Mouse (Mus musculus) hindbrain, embryonic 16.5 days (tissue): ENCODE data around the gene Rab3ip. TPM values are rescaled to one million over a fixed set of nuclear protein-coding genes. Genes with fewer than 3 reads are reported as not detected.

Experiments
- ATAC-seq: fragments of 200-750 bp; cut with Nextera tagmentation; 2 replicates; pipeline ENCODE4 v1.8.0; 2017; ENCODE audit warnings: moderate TSS enrichment, moderate library complexity
- H3K27ac ChIP-seq: fragments of 300-500 bp; sonication (generic); 2 replicates; pipeline ENCODE4 v1.5.1; 2014; ENCODE audit warnings: low read depth, mild to moderate bottlenecking, control low read depth, low read length, moderate library complexity
- H3K27me3 ChIP-seq: fragments of 300-500 bp; sonication (generic); replicated peaks from 2 replicates; pipeline ENCODE4 v1.6.1; 2014; ENCODE audit warnings: low read length; ENCODE audit not compliant: control insufficient read depth, insufficient read depth
- H3K36me3 ChIP-seq: fragments of 300-500 bp; sonication (generic); 2 replicates; pipeline ENCODE4 v1.6.1; 2014; ENCODE audit warnings: mild to moderate bottlenecking, low read length, moderate library complexity, mixed read lengths; ENCODE audit not compliant: control insufficient read depth, insufficient read depth
- H3K4me1 ChIP-seq: fragments of 300-500 bp; sonication (generic); 2 replicates; pipeline ENCODE4 v1.6.1; 2014; ENCODE audit warnings: low read depth, low read length; ENCODE audit not compliant: control insufficient read depth, insufficient read depth
- H3K4me2 ChIP-seq: fragments of 300-500 bp; sonication (generic); 2 replicates; pipeline ENCODE4 v1.6.1; 2014; ENCODE audit warnings: mild to moderate bottlenecking, low read length, control low read depth, moderate library complexity
- H3K4me3 ChIP-seq: fragments of 300-500 bp; sonication (generic); 2 replicates; pipeline ENCODE4 v1.5.1; 2014; ENCODE audit warnings: mild to moderate bottlenecking, low read length, control low read depth, moderate library complexity
- H3K9ac ChIP-seq: fragments of 300-500 bp; sonication (generic); 2 replicates; pipeline ENCODE4 v1.6.1; 2014; ENCODE audit warnings: low read depth, mild to moderate bottlenecking, control low read depth, low read length, moderate library complexity
- H3K9me3 ChIP-seq: fragments of 300-500 bp; sonication (generic); 2 replicates; pipeline ENCODE4 v1.6.1; 2014; ENCODE audit warnings: mild to moderate bottlenecking, low read length, moderate library complexity; ENCODE audit not compliant: control insufficient read depth
- WGBS: fragments of 180-500 bp; shearing (Covaris S2); extraction: QIAGEN DNeasy Blood & Tissue Kit; methylation state at CpG from one replicate; pipeline ENCODE4 v1.1.7; 2014; 5-methylcytosine and 5-hydroxymethylcytosine counted together
- polyA plus RNA-seq: library from polyadenylated mRNA; unstranded; fragments of >200 nt; fragmentation: Nextera tagmentation; extraction: Ambion mirVana; gene quantifications from 2 replicates; pipeline ENCODE4 v1.2.1, GENCODE M21; 2015

The Rab3ip gene
- polyA plus RNA-seq, 1 experiment from 2014 or later: 46.6 TPM

DNA sequence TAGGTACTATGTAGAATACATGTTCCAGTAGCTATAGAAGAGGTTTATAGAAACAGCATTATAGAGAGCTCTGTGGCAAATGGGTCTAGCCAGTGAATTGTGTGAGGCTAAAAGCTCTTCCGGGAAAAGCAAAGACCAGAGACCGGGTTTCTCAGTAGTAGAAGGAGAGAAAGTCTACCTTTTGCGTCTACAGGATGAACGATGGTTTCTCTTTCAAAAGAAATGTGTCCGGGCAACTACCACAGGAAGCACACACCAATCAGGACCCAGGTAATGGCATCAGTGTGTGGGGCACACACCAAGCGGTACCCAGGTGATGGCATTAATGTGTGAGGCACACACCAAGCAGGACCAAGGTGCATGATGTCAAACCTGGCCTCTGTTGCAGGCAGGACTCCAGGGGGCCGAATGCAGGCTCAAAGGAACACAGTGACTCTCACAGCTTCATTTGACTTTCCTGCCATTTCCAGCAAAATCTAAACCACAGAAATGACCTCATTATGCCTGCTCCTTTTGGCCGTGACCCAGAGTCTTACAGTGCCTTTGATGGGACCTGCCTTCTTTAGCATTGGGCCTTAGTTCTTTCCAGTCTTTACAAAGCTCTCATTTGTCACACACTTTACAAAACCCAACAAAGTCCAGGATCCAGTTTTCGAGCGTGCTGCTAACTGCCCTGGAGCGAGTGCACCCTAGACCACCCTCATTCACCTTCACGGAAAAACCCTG is 55.3 kb downstream of the Rab3ip start:
- Histone ChIP-seq H3K4me1 (no peaks in the 10 kb centered on the region), H3K27me3 (no peaks in the 10 kb centered on the region), H3K4me3 (no peak overlapping the region), H3K4me2 (no peak overlapping the region), H3K9me3 (no peaks in the 10 kb centered on the region), H3K9ac (no peak overlapping the region), H3K36me3 (no peaks in the 10 kb centered on the region), H3K27ac (no peak overlapping the region)
- WGBS: 84% methylated on average over 12 of the region's 12 CpGs
- no peak for ATAC-seq

DNA sequence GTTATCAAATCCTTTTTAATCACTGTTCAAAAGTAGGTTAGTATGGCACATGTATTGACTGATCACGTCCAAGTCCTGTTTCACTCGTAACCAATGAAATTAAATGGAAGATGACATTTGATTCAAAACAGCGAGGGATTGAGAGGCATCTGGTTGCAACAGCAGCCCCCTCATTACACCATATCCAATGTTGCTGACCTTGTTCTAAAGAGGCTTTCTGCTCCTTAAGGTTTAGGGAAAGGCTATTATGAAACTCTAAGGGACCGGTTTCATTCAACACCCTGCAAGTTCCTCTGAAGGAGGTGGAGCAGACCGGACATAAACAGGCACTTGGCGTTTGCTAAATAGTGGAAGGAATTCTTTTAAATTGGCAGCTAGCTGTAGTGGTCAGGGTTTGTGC is 56.0 kb downstream of the Rab3ip start:
- H3K4me1 ChIP-seq: no peaks in the 10 kb centered on the region
- H3K4me3 ChIP-seq: no peak overlapping the region
- H3K27me3 ChIP-seq: no peaks in the 10 kb centered on the region
- no peaks in the 10 kb centered on the region for H3K36me3 ChIP-seq
- no peak overlapping the region for H3K27ac ChIP-seq
- WGBS: 82% methylated on average over 6 of the region's 6 CpGs
- H3K9ac ChIP-seq: no peak overlapping the region
- no peak overlapping the region for H3K4me2 ChIP-seq
- no peaks in the 10 kb centered on the region for H3K9me3 ChIP-seq
- no peak for ATAC-seq

DNA sequence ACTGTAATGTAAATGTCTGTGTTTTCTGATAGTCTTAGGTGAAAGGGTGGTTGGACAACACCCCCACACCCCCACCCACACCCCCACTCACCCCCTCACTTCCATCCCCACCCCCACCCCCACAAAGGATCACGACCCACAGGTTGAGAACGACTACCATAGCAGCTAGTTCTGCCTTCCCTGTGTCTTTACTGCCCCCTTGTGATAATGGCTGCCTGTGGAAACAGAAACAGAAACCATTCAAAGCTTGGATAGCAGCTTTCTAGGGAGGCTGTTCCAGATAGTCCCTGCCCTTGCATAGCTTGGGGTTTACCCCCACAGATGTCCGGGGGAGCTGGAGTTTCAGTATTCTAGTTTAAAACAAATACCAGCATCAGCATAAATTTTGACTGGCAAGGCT is 56.8 kb downstream of the Rab3ip start:
- ATAC-seq: no peak
- no peaks in the 10 kb centered on the region for H3K9me3 ChIP-seq
- H3K4me1 ChIP-seq: no peaks in the 10 kb centered on the region
- no peak overlapping the region for H3K4me2 ChIP-seq
- 22% methylated on average over 3 of the region's 3 CpGs for WGBS
- H3K27ac ChIP-seq: no peak overlapping the region
- H3K9ac ChIP-seq: no peak overlapping the region
- H3K27me3 ChIP-seq: no peaks in the 10 kb centered on the region
- H3K36me3 ChIP-seq: no peaks in the 10 kb centered on the region
- H3K4me3 ChIP-seq: no peak overlapping the region

- ATAC-seq: peak; percentile 68; the same call in 1 of the 2 replicates
- WGBS: 31% methylated on average over 5 of the region's 5 CpGs
Observed at GRCm38 (mm10) chr10:116890587-116890986, 60.0 kb downstream of the Rab3ip start.

GRCm38 (mm10) chr10:116884552-116884951 is 66.0 kb downstream of the Rab3ip start:
- no peak overlapping the region for H3K4me2 ChIP-seq
- H3K9me3 ChIP-seq: no peaks in the 10 kb centered on the region
- H3K27ac ChIP-seq: no peak overlapping the region
- no peaks in the 10 kb centered on the region for H3K36me3 ChIP-seq
- no peak for ATAC-seq
- H3K27me3 ChIP-seq: no peaks in the 10 kb centered on the region
- H3K9ac ChIP-seq: no peak overlapping the region
- H3K4me3 ChIP-seq: no peak overlapping the region
- H3K4me1 ChIP-seq: no peaks in the 10 kb centered on the region
- WGBS: 75% methylated on average over 3 of the region's 3 CpGs

More at GRCm38 (mm10) chr10:116890587-116890986, 60.0 kb downstream of the Rab3ip start:
- H3K4me1 ChIP-seq: no peaks in the 10 kb centered on the region
- H3K36me3 ChIP-seq: no peaks in the 10 kb centered on the region
- no peak overlapping the region for H3K27ac ChIP-seq
- H3K4me3 ChIP-seq: no peak overlapping the region
- no peaks in the 10 kb centered on the region for H3K9me3 ChIP-seq
- no peak overlapping the region for H3K9ac ChIP-seq
- H3K27me3 ChIP-seq: no peaks in the 10 kb centered on the region
- H3K4me2 ChIP-seq: no peak overlapping the region

DNA sequence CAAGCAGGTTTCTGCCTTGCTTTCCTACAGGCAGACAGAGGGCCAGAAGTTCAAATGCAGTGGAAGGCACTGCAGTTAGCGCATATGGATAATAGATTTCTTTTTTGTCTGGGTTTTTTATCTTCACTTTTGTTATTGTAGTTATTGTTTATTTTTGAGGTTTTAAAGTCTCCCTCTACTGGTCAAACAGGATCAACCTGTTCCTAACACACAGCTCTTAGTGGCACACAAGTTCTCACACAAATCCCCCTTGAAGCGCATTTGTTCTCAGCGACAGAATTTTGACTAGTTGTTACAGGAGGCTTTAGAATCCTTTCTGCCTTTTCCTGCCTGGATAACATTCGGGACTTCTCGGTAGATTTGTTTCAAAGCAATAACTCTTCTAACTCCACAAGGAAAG is 67.0 kb downstream of the Rab3ip start:
- H3K27ac ChIP-seq: no peak overlapping the region
- no peaks in the 10 kb centered on the region for H3K27me3 ChIP-seq
- ATAC-seq: no peak
- H3K36me3 ChIP-seq: no peaks in the 10 kb centered on the region
- H3K9me3 ChIP-seq: no peaks in the 10 kb centered on the region
- H3K9ac ChIP-seq: no peak overlapping the region
- H3K4me3 ChIP-seq: no peak overlapping the region
- H3K4me1 ChIP-seq: no peaks in the 10 kb centered on the region
- 74% methylated on average over 5 of the region's 5 CpGs for WGBS
- H3K4me2 ChIP-seq: no peak overlapping the region

- no peaks in the 10 kb centered on the region for H3K9me3 ChIP-seq
- H3K27me3 ChIP-seq: no peaks in the 10 kb centered on the region
- no peak overlapping the region for H3K9ac ChIP-seq
- no peaks in the 10 kb centered on the region for H3K4me1 ChIP-seq
- no peaks in the 10 kb centered on the region for H3K36me3 ChIP-seq
- H3K27ac ChIP-seq: no peak overlapping the region
- 88% methylated on average over 4 of the region's 4 CpGs for WGBS
- H3K4me2 ChIP-seq: no peak overlapping the region
- no peak for ATAC-seq
- no peak overlapping the region for H3K4me3 ChIP-seq
Observed at GRCm38 (mm10) chr10:116877436-116877835, 73.1 kb downstream of the Rab3ip start.

DNA sequence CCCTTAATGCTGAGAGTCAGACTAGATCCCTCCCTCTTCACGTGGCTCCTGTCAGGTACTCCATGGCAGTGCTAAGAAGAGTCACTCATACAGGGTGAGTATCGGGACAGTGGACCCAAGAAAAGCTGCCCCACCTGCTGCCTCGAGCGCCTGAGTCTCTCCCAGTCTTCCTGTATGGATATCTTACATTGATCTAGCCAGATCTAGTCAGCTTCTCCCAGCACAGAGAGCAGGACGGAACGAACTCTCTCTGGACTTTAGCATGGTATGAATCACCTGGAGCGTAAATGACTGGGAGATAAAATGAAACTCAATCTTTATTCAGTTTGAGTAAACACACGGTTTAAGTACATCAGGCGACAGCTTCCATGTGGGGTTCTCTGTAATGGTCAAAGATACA is 76.1 kb downstream of the Rab3ip start:
- no peaks in the 10 kb centered on the region for H3K4me1 ChIP-seq
- ATAC-seq: no peak

DNA sequence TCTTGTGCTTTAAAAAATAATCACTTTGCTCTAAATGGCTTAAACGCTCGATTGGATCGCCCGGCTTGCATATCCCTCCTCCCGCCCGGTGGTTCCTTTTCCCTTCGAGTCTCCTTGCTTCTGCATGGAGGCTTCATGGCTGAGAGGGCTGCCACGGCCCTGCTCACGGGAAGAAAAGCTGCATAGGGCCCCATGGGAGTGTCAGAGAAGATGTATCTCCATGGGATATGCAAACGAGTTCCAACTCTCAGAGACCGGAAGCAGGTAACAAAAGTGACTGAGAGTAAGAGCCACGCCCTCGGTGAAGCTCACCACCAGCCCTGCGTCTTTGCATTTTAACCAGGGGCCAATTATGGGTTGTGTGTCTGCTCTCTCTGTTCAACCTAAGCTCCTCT is 78.6 kb downstream of the Rab3ip start:
- ATAC-seq: peak; percentile 48; the same call in 1 of the 2 replicates

More for the DNA sequence above, 76.1 kb downstream of the Rab3ip start:
- H3K4me2 ChIP-seq: no peak overlapping the region
- H3K9ac ChIP-seq: no peak overlapping the region
- no peak overlapping the region for H3K4me3 ChIP-seq
- H3K27me3 ChIP-seq: no peaks in the 10 kb centered on the region
- H3K27ac ChIP-seq: no peak overlapping the region
- H3K36me3 ChIP-seq: no peaks in the 10 kb centered on the region
- no peaks in the 10 kb centered on the region for H3K9me3 ChIP-seq
- WGBS: 80% methylated on average over 9 of the region's 9 CpGs

More for the DNA sequence above, 78.6 kb downstream of the Rab3ip start:
- Histone ChIP-seq H3K9me3 (no peaks in the 10 kb centered on the region), H3K27ac (no peak overlapping the region), H3K4me1 (no peaks in the 10 kb centered on the region), H3K27me3 (no peaks in the 10 kb centered on the region), H3K36me3 (no peaks in the 10 kb centered on the region), H3K9ac (no peak overlapping the region), H3K4me3 (no peak overlapping the region), H3K4me2 (peak overlapping the region; percentile 29)
- 56% methylated on average over 14 of the region's 14 CpGs for WGBS
